Mouse (Mus musculus) bone marrow macrophage, adult 2 months (primary cell): ENCODE measurements around the gene Adamts9.

ENCODE experiments used
- CTCF ChIP-seq: IDR thresholded peaks from 2 replicates; pipeline ENCODE4 v1.5.1; 2012; ENCODE audit warnings: low read depth, mild to moderate bottlenecking, low read length, moderate library complexity
- POLR2A ChIP-seq: IDR thresholded peaks from 2 replicates; pipeline ENCODE4 v1.6.1; 2012; ENCODE audit warnings: mild to moderate bottlenecking, low read depth, low read length, borderline replicate concordance

GRCm38 (mm10) chr6:92988620-92988998 is 45.3 kb upstream of the Adamts9 start:
- TF ChIP-seq CTCF (no peak), POLR2A (no peak)
